Mouse (Mus musculus) heart, embryonic 10.5 days (tissue): ENCODE measurements around the gene Sfxn1. TPM values are rescaled to one million over a fixed set of nuclear protein-coding genes. Genes with fewer than 3 reads are reported as not detected.

Source experiments
- DNase-seq: peaks from one replicate; pipeline ENCODE4 v3.0.0-alpha.2; 2017; ENCODE audit warnings: low spot score
- H3K27ac ChIP-seq: fragments of 300-500 bp; sonication (generic); 2 replicates; pipeline ENCODE4 v1.5.1; 2016; ENCODE audit warnings: mild to moderate bottlenecking
- H3K27me3 ChIP-seq: fragments of 300-500 bp; sonication (generic); 2 replicates; pipeline ENCODE4 v1.6.1; 2016; ENCODE audit warnings: mild to moderate bottlenecking; ENCODE audit not compliant: poor library complexity, insufficient read depth, severe bottlenecking
- H3K36me3 ChIP-seq: fragments of 300-500 bp; sonication (generic); 2 replicates; pipeline ENCODE4 v1.6.1; 2016; ENCODE audit warnings: mild to moderate bottlenecking, moderate library complexity
- H3K4me1 ChIP-seq: fragments of 300-500 bp; sonication (generic); 2 replicates; pipeline ENCODE4 v1.6.1; 2016; ENCODE audit warnings: mild to moderate bottlenecking
- H3K4me3 ChIP-seq: fragments of 300-500 bp; sonication (generic); 2 replicates; pipeline ENCODE4 v1.5.1; 2016; ENCODE audit warnings: mild to moderate bottlenecking, moderate library complexity
- H3K9me3 ChIP-seq: fragments of 300-500 bp; sonication (generic); 2 replicates; pipeline ENCODE4 v1.6.1; 2016; ENCODE audit warnings: mild to moderate bottlenecking, moderate library complexity
- WGBS: fragments of 180-500 bp; shearing (Covaris S2); methylation state at CpG from one replicate; pipeline ENCODE4 v1.1.7; 2016; 5-methylcytosine and 5-hydroxymethylcytosine counted together
- polyA plus RNA-seq: library from polyadenylated mRNA; unstranded; fragments of >200 nt; fragmentation: Nextera tagmentation; extraction: Ambion mirVana; gene quantifications from 2 replicates; pipeline ENCODE4 v1.2.1, GENCODE M21; 2016

The Sfxn1 gene
- polyA plus RNA-seq, 1 experiment from 2014 or later, result 59.4 TPM

DNA sequence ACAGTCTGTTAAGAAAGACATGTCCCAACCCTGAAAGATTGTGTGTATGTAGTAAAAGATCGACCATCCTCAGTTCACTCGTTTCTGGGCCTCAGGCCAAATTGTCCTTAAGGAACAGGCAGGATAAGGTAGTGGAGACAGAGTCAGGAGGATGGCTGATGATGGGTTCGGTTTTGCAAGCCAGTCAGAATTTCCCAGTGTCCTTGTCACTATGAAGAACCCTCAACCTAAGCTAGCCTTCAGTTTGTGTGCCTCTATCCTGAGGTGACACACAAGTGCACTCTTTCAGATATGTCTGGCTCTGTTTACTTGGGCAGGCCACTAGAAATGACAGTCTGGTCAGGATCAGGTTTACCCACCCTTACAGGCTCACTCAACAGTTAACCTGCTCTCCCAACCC lies 31.6 kb downstream of the Sfxn1 start:
- Histone ChIP-seq H3K27ac (no peak overlapping the region), H3K27me3 (no peaks in the 10 kb centered on the region), H3K4me1 (peaks cover 8% of the 10 kb centered on the region; the same call in 1 of the 2 replicates), H3K36me3 (peaks cover 63% of the 10 kb centered on the region), H3K9me3 (no peaks in the 10 kb centered on the region), H3K4me3 (no peak overlapping the region)
- DNase-seq, result peak; percentile 51
- 87% methylated on average over 3 of the region's 3 CpGs for WGBS

DNA sequence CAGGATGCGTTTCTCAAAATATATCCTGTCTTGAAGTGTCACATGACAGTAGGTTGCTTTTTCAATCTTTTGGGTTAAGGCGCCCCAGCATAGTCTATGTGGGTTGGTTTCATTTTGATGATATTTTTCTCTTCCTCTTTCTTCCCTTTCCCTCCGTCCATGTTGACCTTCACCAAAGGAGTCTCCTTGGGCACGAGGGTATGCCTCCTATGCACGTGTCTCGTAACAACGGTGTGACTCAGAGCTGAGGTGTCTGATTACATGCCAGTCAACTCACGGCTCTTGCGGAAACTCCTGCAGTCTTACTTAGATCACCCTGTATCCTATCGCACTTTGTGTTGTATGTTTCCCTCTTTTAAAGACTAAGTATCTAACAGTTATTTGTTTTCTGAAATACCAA lies 32.2 kb downstream of the Sfxn1 start:
- Histone ChIP-seq H3K36me3 (peaks cover 62% of the 10 kb centered on the region), H3K4me3 (no peak overlapping the region), H3K27me3 (no peaks in the 10 kb centered on the region), H3K9me3 (no peaks in the 10 kb centered on the region), H3K27ac (no peak overlapping the region), H3K4me1 (peaks cover 8% of the 10 kb centered on the region; the same call in 1 of the 2 replicates)
- DNase-seq, result no peak
- WGBS, result 59% methylated on average over 10 of the region's 10 CpGs

DNA sequence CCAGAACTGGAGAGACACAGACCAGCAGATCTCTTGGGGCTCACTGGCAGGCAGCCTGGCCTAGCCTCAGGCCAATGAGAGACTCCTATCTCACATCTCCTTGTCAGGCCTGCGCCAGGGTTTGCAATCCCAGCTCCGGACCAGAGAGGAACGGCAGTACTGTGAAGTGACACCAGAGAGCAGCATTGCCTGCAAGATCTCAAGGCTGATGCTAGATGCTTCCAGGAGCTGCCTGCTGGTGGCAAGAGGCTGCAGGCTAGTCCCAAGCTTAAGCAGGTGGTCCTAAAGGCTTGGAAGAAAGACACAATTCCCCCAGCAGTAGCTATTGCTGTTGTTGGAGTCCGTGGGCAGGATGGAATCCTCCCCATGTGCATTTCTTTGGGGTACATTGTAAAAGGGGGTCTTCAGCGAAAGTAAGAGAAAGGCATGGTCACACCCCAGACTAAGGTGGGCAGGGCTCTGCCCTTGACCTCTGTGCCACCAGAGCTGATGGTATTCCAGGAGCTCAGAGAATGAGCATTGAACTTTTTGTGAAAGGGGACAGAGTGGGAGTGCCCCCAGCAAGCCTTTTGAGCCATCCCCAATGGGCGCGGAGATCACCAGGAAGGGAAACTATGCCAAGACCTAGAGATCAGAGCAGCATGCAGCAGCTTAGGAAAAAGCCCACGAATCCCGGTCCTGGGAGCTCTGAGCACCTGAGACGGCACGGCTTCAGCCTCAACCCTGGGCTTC lies 42.3 kb downstream of the Sfxn1 start:
- Histone ChIP-seq H3K4me1 (no peaks in the 10 kb centered on the region), H3K4me3 (no peak overlapping the region), H3K9me3 (no peaks in the 10 kb centered on the region), H3K36me3 (no peaks in the 10 kb centered on the region), H3K27ac (no peak overlapping the region), H3K27me3 (peaks cover 9% of the 10 kb centered on the region; the same call in 1 of the 2 replicates)
- WGBS, result 43% methylated on average over 11 of the region's 11 CpGs
- peak; percentile 85 for DNase-seq

DNA sequence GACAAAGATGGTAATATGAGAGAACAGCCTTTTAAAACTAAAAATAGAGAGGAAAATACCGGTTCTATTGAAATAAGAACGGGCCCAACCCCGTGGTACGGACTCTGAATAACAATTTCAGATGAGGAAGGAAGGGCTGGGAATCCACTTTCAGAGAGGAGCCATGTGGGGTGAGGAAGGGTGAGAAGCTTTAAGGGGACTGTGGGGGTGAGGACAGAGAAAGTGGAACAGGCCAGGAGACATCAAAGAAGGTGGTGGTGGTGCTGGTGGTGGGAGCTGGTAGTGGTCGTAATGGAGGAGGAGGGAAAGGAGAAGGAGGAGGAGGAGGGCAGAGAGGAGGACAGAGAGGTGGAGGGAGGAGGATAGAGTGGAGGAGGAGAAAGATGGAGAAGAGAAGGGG lies 43.3 kb downstream of the Sfxn1 start:
- no peak for DNase-seq
- no peak overlapping the region for H3K27ac ChIP-seq
- no peaks in the 10 kb centered on the region for H3K36me3 ChIP-seq
- no peak overlapping the region for H3K4me3 ChIP-seq
- H3K4me1 ChIP-seq, result no peaks in the 10 kb centered on the region
- H3K27me3 ChIP-seq, result peaks cover 9% of the 10 kb centered on the region; the same call in 1 of the 2 replicates
- WGBS, result 72% methylated on average over 5 of the region's 5 CpGs
- no peaks in the 10 kb centered on the region for H3K9me3 ChIP-seq

DNA sequence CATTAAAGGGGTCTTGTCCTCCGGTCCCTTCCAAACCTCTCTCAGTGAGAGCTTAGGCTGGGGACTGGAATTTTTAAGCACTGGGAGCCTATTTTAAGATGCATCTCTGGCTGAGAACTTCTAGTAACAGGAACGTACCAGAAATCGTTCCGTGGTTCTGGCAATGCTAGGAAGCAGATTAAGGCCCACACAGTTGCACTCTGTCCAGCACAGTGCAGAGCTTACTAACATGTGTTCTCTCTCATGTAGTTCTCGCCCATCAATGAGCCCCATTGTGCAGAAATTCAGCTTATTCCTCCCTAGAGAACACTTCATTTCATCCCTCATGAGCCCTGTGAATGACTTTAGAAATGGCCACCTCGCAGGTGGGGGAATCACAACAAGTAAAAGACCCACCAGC lies 44.1 kb downstream of the Sfxn1 start:
- H3K4me3 ChIP-seq, result no peak overlapping the region
- 76% methylated on average over 6 of the region's 6 CpGs for WGBS
- H3K27me3 ChIP-seq, result peaks cover 9% of the 10 kb centered on the region; the same call in 1 of the 2 replicates
- no peaks in the 10 kb centered on the region for H3K36me3 ChIP-seq
- no peaks in the 10 kb centered on the region for H3K9me3 ChIP-seq
- H3K4me1 ChIP-seq, result no peaks in the 10 kb centered on the region
- no peak for DNase-seq
- no peak overlapping the region for H3K27ac ChIP-seq

DNA sequence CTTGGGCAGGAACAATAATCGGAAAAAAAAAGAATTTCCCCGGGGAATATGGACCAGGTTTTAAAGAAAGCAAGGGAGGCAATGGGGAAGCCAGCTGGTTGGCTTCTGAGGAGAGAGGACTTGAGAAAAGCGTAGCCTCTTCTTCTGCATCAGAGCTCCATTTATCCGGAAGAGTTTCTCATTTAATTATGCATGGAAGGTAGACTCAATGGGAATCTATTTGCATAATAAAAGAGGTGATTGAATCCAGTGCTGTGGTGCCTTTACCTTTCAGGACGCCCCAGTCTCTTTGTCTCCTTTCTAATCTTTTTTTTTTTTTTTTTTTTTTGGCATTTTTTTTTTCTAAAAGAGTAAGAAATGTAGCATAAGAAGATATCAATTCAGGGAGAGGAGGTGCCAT lies 46.7 kb downstream of the Sfxn1 start:
- H3K4me1 ChIP-seq, result no peaks in the 10 kb centered on the region
- no peak for DNase-seq
- H3K9me3 ChIP-seq, result no peaks in the 10 kb centered on the region
- 50% methylated on average over 5 of the region's 5 CpGs for WGBS
- no peak overlapping the region for H3K27ac ChIP-seq
- peaks cover 9% of the 10 kb centered on the region; the same call in 1 of the 2 replicates for H3K27me3 ChIP-seq
- no peaks in the 10 kb centered on the region for H3K36me3 ChIP-seq
- H3K4me3 ChIP-seq, result no peak overlapping the region

DNA sequence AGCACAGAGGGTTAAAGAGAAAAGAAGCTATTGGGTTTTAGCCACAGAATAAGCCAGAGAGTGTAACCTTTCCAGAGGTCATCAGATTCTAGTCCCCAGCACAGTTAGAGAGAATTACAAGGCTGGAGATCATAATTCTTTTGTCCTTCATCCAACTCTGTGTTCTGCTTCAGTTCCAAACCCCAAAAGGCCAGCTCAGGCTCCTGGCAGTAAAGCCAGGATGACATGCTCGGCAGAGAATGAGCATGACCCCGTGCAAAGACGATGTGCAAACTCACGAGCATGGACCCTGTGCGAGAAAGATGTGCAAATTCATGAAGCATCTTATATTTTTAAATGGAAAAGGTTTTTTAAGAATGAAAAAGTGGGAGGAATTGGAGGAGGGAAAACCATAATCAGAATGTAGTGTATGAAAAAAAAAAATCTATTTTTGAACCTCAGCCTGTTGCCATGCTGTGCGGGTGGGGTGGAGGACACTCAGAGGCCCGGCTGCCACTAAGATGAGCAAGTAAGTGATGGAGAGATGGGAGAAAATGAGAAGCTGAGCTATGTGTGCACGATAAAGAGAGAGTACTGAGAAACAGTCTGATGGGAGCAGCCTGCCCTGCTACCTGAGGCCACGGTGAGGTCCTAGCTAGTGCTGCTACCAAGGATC lies 66.2 kb downstream of the Sfxn1 start:
- Histone ChIP-seq H3K4me3 (no peak overlapping the region), H3K27ac (no peak overlapping the region), H3K9me3 (no peaks in the 10 kb centered on the region), H3K27me3 (peaks cover 14% of the 10 kb centered on the region; the same call in 1 of the 2 replicates), H3K4me1 (no peaks in the 10 kb centered on the region), H3K36me3 (no peaks in the 10 kb centered on the region)
- 88% methylated on average over 9 of the region's 9 CpGs for WGBS
- no peak for DNase-seq

DNA sequence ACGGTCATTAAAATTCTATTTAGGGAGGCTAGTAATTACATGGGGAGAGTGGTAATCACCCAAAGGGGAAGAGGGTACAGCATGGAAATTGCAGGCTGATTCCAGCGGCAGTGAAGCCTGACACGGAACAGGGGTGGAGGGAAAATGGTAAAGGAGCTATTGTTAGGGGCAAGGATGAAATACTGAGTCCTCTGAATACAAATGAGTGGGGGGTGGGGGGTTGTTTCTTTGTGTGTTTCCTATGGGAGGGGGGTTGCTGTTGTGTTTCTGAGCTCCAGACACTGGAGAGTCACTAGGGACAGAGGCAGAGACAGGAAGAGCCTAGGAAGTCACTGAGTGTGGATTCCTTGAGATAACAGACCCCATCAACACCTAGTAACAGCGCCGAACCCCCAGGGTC lies 72.1 kb downstream of the Sfxn1 start:
- peaks cover 8% of the 10 kb centered on the region; the same call in 1 of the 2 replicates for H3K4me1 ChIP-seq
- H3K36me3 ChIP-seq, result no peaks in the 10 kb centered on the region
- no peak overlapping the region for H3K27ac ChIP-seq
- no peak for DNase-seq
- H3K9me3 ChIP-seq, result no peaks in the 10 kb centered on the region
- WGBS, result 15% methylated on average over 5 of the region's 5 CpGs
- H3K4me3 ChIP-seq, result no peak overlapping the region
- H3K27me3 ChIP-seq, result peaks cover 25% of the 10 kb centered on the region

DNA sequence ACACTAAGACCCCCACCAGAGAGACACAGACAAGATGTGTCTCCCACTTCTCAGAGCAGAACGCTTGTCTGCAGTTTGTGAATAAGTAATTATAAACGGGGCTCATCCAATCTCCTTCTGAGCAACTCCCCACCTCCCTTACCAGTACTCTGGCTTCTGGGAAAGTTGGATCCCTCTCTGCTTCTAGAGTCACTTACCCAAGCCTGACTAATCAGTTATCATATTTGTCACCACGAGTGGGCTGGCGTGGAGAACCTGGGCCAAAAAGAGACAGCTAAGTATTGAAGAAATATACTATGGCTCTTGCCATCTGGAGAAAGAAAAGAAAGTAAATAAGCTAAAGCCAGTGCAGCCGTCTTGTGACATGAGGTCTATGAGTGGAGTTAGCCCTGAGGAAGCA lies 73.0 kb downstream of the Sfxn1 start:
- no peaks in the 10 kb centered on the region for H3K36me3 ChIP-seq
- WGBS, result 68% methylated on average over 5 of the region's 5 CpGs
- H3K4me3 ChIP-seq, result no peak overlapping the region
- no peak overlapping the region for H3K27ac ChIP-seq
- H3K27me3 ChIP-seq, result peaks cover 31% of the 10 kb centered on the region
- H3K9me3 ChIP-seq, result no peaks in the 10 kb centered on the region
- no peak for DNase-seq
- H3K4me1 ChIP-seq, result peaks cover 8% of the 10 kb centered on the region; the same call in 1 of the 2 replicates

DNA sequence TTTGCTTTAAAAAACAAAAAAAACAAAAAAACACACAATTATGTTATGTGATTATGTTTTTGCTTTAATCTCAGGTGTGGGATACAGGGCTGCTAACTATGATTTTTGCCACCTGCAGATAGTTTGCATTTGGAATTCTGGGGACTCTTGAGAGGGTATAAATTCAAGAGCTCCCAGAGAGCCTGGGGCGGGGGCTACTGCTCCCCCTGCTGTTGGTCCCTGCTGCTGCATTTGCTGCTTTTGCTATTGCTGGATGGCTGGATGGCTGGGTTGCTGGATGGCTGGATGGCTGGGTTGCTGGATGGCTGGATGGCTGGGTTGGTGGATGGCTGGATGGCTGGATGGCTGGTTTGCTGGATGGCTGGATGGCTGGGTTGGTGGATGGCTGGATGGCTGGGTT lies 75.7 kb downstream of the Sfxn1 start:
- Histone ChIP-seq H3K27me3 (peaks cover 19% of the 10 kb centered on the region), H3K4me3 (no peak overlapping the region), H3K27ac (no peak overlapping the region), H3K4me1 (peaks cover 8% of the 10 kb centered on the region; the same call in 1 of the 2 replicates), H3K36me3 (no peaks in the 10 kb centered on the region), H3K9me3 (no peaks in the 10 kb centered on the region)
- 68% methylated on average over 1 of the region's 1 CpGs for WGBS
- DNase-seq, result no peak

DNA sequence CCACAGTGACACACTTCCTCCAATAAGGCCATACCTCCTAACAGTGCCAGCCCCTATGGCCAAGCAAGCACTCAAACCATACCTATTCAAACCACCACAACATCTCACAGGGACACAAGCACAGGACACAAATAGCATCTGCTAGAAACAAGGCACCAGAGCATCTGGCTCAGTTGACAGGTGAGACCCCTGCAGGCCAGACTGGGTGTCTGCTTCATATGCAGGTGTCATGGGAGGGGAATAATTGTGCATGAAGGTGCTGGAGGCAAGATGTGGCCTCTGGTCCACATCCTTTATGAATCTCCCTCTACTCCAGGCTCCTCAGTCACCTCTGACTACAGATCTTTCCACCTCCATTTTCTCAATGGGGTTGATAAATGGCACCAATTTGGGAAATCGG lies 80.8 kb downstream of the Sfxn1 start:
- H3K27me3 ChIP-seq, result peaks cover 31% of the 10 kb centered on the region
- no peaks in the 10 kb centered on the region for H3K9me3 ChIP-seq
- no peak overlapping the region for H3K27ac ChIP-seq
- no peak for DNase-seq
- peaks cover 14% of the 10 kb centered on the region for H3K4me1 ChIP-seq
- H3K36me3 ChIP-seq, result no peaks in the 10 kb centered on the region
- H3K4me3 ChIP-seq, result no peak overlapping the region
- 60% methylated on average over 1 of the region's 1 CpGs for WGBS

DNA sequence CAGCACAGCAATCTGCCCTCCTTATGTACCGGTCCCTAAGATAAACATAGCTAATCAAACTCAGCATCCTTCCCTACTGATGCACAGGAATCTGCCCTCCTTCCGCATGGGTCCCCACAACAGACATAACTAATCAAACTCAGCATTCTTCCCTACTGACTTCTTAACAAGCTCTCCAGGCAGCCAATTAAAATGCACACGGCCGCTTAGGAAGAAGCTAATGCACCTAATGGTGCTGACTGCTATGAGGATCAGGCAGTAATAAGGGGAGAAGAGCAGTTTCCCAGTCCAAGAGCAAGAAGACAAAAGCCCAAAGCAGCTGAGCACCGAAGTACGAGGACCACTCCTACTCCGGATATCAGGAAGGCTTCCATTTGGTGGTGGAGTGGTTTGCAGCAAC lies 81.2 kb downstream of the Sfxn1 start:
- Histone ChIP-seq H3K9me3 (no peaks in the 10 kb centered on the region), H3K4me1 (peaks cover 14% of the 10 kb centered on the region), H3K27me3 (peaks cover 32% of the 10 kb centered on the region), H3K4me3 (no peak overlapping the region), H3K27ac (no peak overlapping the region), H3K36me3 (no peaks in the 10 kb centered on the region)
- WGBS, result 41% methylated on average over 7 of the region's 7 CpGs
- no peak for DNase-seq

DNA sequence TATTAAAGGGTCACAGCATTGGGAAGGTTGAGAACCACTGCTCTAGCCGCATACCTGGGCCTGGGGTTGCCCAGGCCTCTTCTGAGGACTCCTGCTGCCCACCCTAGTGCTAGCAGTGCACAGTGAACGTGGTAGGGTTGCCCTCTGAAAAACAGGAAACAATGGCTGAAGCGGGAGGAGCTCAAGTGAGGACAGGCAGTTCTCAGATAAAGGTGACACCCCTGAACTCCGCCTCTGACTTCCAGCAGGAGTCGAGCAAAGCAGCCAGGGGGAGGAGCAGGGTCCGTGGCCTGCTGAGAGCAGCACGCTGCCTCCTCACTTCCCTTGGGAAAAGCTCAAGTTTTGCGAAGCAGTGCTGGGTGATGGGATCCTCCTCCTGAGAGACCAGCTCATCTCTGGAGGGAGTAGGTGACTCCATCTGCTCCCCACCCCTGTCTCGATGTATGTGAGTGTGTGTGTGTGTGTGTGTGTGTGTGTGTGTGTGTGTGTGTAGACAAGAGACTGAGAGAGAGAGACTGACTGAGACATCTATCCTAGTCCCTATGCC lies 82.1 kb downstream of the Sfxn1 start:
- DNase-seq, result peak; percentile 81
- WGBS, result 8% methylated on average over 9 of the region's 9 CpGs
- Histone ChIP-seq H3K4me1 (peaks cover 14% of the 10 kb centered on the region), H3K36me3 (no peaks in the 10 kb centered on the region), H3K4me3 (no peak overlapping the region), H3K27me3 (peaks cover 35% of the 10 kb centered on the region), H3K27ac (no peak overlapping the region), H3K9me3 (no peaks in the 10 kb centered on the region)
